Mouse (Mus musculus) ES-Bruce4 (cell line): Measurements from ENCODE around the gene Hip1r.

ENCODE experiments used
- CTCF ChIP-seq: IDR thresholded peaks from one replicate; pipeline ENCODE4 v1.8.1; 2011; ENCODE audit warnings: low read depth, low read length
- EP300 ChIP-seq: IDR thresholded peaks from 2 replicates; pipeline ENCODE4 v1.6.1; 2011; ENCODE audit warnings: low read depth, low read length; ENCODE audit not compliant: insufficient read depth
- POLR2A ChIP-seq: IDR thresholded peaks from one replicate; pipeline ENCODE4 v1.8.1; 2011; ENCODE audit warnings: low read length; ENCODE audit not compliant: insufficient read depth

DNA sequence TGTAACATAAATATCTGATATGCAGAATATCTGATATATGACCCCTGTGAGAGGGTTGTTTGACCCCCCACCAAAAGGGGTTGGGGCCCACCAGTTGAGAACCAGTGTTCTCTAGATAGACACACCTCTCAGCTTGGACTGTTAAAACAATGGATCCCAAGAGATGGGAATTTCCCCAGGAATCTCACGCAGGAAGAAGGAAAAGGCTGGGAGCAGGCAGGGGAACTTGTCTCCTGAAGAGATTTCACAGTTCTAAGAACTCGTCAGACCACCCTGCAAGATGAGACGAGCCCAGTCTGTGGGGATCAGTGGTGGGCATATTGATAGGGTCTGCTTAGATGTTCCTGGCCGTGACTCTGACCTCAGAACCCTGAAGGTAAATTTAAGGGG lies 6.5 kb downstream of the Hip1r start:
- no peak for TF ChIP-seq CTCF
- TF ChIP-seq POLR2A = no peak
- TF ChIP-seq EP300 = no peak
